Mouse (Mus musculus): ENCODE measurements around the gene Tspan18.
A peak's percentile ranks its signal among the peaks of the same experiment; 100 is the strongest.

Gene Tspan18

DNA sequence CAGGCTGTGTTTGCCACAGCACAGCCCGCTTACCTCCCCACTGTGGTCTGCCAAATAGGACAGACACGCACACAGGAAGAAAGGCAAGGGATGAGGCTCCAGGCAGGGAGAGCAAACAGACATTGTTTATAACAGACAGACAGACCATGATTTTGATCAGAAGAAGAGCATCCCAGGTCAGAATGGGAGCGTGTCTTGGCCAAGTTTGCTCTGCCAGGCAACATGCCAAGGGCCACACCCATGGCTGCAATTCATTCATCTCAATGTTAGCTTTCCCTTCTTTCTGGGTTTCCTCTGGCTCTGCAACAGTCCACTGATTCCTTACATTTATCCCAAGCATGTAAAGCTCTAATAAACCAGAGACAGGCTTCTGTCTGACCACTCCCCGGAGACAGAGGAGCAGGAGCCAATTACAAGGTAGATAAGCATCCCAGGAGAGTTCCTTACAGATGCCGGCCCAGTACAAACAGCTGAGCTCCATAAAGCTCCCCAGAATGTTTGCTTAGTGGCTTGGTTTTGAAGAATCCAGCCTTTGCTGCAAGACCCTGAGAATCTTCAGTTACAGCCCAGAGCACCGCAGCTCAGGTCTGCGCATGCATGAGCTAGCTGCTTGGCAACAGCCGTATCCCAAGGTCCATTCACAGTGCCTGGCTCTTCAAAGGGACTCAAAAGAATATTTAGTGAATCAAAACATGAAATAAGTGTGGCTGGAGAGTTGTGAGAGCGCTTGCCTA, 5.2 kb upstream of the Tspan18 start:
- DNase-seq (ENCODE audit: extremely low read depth, low read depth, low spot score), result no peak

DNA sequence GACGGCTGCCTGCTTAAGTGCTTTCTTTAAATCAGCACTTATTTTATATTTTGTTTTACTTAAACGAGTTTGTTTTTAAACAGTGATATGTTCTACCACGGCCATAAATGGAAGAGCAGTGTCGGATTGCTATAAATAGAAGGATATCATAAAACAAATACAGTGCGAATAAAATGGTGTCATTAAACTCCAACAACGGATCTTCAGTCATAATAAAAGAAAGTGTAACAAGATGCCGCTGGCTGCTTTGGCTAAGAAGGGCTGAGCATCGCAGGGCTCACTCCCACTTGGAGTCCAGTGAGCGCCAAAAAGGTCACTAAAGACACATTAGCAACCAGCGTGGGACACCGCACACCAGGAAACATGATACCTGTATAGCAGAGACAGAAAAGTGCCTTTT, 1.7 kb upstream of the Tspan18 start:
- no peak for DNase-seq (ENCODE audit: extremely low read depth, low read depth, low spot score)

GRCm38 (mm10) chr2:93333241-93333816, 976 bp downstream of the Tspan18 start:
- no peak for DNase-seq (ENCODE audit: extremely low read depth, low read depth, low spot score)

DNA sequence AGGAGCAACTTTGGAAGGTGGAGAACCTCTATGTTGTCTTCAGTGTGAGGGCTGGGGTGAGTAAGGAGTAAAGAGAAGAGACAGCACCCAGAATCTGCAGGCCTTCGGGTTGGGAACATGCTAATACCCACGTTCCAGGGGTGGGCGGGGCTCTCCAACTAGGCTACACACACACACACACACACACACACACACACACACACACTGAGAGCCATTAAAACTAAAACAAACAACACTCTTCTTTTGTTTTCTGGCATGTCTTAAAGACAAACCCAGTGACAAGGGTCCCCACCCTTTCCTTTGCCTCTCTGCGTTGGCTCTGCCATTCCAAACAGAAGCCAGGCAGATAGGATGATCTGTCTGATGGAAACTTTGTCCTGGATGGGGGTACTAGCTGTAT, 2.0 kb downstream of the Tspan18 start:
- no peak for DNase-seq (ENCODE audit: extremely low read depth, low read depth, low spot score)

DNA sequence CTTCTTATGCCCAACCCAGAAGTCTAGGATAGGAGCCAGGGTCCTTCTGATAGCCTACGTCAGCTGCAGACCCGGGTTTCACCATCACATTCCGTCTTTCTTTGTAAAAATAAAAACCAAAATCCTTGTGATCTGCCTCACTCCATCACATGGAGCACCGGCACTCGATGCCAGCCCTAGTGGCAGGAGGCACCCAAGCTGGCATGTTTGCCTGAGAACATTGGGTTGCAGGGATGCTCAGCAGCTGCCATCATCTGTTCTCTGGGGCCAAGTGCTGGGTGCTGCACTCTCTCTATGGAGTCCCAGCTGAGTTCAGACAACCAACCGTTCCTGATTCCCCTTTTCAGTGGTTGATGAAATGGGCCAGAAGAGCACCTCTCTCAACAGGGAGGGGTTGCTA, 3.2 kb downstream of the Tspan18 start:
- no peak for DNase-seq (ENCODE audit: extremely low read depth, low read depth, low spot score)

GRCm38 (mm10) chr2:93329120-93329519, 5.2 kb downstream of the Tspan18 start:
- DNase-seq (ENCODE audit: extremely low read depth, low read depth, low spot score), result no peak

DNA sequence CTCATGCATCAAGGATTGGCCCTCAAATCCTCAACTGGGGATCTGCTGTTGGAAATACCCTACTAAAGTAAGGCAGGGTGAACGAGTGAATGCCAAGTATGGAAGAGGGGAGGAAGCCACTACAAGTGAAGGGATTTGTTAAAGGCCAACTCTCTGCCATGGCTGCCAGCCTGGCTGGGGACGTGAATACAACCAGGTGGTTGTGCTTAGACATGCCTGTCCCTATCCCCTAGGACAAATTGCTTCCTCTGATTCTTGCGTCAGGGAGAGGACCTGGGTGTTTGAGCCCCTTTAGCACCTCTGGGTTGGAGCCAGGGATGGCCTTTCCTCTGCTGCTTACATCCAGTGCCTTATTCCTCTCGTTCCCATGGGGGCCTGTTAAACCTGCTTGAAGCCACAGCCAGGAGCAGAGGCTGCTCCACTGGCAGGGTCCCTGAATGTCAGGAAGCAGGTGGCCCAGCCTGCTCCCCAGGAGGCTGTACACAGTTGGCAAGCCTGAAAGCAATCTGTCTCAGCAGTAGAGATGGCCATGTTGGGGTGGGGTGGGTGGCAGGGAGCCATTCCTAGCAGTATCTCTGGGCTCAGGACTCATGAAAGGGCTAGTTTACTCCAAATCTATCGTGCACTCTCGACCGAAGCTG, 6.3 kb downstream of the Tspan18 start:
- peak; percentile 84 for DNase-seq (ENCODE audit: extremely low read depth, low read depth, low spot score)

- no peak for DNase-seq (ENCODE audit: extremely low read depth, low read depth, low spot score)
Measured at GRCm38 (mm10) chr2:93324681-93325080, 9.6 kb downstream of the Tspan18 start.

- DNase-seq (ENCODE audit: extremely low read depth, low read depth, low spot score), result no peak
Measured at GRCm38 (mm10) chr2:93321946-93322345, 12.4 kb downstream of the Tspan18 start.

DNA sequence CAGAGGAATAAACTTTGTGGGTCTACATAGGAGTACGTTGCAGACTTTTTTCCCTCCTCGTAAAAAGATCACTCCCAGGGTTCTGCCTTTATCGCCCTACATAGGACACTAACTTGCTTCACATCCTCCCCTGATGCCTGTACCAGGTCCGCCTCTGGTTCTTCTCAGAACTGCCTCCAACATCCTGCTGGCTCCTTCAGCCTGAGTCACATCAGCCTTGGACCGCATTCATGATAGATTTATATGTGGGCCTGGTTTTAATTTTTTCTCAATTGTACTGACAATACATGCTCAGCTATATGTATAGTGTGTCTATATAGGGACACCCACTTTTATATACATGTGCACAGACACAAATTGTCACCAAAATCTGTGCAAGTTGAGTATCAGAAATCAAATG, 14.0 kb downstream of the Tspan18 start:
- no peak for DNase-seq (ENCODE audit: extremely low read depth, low read depth, low spot score)

- no peak for DNase-seq (ENCODE audit: extremely low read depth, low read depth, low spot score)
Measured at GRCm38 (mm10) chr2:93319598-93319997, 14.7 kb downstream of the Tspan18 start.

DNA sequence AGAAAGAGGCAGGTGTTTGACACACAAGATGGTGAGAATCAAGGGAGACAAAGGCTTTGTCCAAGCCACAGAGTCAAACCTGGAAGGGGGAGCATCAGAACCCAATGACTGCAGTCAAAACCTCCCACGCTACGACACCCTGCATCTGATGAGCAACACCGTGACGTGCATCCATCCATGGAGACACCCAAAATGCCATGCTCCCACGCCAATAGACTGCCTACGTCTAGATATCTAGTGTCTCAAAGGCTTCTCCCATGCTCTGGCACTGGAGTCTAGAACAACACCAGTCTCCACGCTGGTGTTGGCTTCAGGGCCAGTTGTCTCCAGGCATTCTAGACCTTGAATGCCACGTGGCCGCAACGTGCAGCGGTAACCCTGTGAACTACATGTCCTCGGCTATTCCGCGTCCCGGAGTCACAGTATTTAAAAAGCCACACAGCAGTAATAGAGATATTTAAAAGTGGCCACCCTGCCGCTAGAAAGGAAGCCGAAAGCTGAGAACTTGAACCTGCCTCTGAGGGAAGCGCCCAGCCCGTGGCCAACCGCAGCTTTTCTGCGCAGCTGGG, 15.4 kb downstream of the Tspan18 start:
- no peak for DNase-seq (ENCODE audit: extremely low read depth, low read depth, low spot score)

DNA sequence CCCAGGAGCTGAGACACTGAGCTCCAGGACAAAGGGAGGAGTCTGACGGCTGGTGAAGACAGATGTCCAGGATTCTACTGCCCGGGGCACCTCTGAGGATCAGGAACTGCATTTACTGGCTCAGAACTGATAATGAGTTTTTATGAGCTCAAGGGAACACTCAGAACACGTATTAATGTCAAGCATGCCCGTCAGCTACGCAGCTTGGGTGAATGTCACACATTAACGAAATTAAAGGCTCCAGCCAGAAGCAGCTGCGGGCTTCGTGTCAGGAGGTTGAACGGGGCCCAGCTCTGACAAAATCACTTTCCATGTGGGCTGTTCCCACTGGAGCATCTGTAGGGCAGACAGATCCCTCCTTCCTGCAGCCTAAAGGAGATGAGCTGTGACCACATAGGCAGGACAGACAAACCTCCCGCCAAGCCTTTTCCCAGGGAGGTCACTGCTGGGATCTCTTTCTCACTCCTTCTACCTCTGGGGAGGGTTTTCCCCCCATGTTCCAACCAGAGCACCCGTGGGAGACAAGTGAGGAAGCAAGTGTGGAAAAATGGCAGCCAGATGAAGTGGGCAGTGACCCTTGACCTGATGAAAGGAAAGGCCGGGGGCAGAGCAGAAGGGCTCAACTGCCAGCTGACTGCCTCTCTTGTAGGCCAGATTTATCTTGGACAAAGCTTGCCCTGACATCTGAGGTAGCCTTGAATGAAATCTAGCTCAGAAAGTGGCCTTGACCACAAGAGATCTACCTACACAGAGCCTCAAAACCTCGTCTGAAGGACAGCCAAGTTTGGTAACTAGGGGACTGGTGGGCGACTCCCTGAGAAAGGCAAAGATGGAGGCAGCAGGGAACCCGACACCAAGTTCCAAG, 20.3 kb downstream of the Tspan18 start:
- DNase-seq (ENCODE audit: extremely low read depth, low read depth, low spot score), result no peak

- no peak for DNase-seq (ENCODE audit: extremely low read depth, low read depth, low spot score)
Measured at GRCm38 (mm10) chr2:93312458-93312857, 21.8 kb downstream of the Tspan18 start.

DNA sequence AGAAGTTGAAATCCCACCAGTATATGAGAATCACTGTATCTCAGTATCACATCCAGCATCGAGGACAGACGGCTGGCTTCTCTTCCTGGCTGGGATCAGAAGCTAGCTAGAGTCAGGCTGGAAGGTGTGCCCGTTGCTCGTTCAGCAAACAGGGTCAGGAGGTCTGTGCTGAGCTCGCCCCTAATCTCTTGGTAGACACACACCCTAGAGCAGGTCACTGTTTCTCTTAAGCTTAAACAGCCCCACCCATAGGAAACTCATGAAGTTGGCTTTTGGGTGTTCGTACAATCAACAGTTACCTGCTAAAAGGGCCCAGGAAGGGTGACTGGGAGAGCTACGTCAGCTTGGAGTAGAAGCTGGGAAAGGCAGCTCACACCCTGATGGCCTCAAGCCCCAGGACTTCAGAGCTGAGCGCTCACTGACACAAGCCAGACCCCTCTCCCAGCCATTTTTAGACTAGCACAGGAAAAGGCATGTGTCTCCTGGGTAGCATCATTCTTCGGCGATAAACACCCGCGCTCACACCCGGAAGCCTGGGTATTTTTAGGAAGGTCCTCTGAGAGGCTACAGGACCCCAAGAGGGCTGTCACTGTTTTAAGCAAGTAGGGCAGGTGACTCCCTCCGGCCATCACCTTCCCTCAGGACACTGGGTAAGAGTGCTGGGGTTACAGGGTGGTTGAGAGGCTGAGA, 24.4 kb downstream of the Tspan18 start:
- DNase-seq (ENCODE audit: extremely low read depth, low read depth, low spot score), result no peak

DNA sequence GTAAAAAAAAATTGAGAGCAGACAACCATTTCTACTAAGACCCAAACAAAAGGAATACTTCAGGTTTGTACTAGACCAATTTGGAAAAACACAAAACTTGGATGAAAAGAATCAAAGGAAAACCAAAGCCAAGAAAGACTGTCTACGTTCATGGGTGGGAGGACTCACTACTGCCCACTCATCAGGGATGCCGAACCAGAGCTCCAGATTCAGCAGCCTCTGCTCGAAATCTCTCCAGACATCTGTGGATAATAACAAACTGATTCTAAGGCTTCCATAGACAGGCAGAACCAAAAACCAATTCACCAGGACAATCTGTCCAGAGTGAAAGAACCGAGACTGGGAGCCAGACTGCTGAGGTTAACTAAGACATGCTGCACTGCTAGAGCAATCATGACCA, 27.4 kb downstream of the Tspan18 start:
- DNase-seq (ENCODE audit: extremely low read depth, low read depth, low spot score), result no peak

DNA sequence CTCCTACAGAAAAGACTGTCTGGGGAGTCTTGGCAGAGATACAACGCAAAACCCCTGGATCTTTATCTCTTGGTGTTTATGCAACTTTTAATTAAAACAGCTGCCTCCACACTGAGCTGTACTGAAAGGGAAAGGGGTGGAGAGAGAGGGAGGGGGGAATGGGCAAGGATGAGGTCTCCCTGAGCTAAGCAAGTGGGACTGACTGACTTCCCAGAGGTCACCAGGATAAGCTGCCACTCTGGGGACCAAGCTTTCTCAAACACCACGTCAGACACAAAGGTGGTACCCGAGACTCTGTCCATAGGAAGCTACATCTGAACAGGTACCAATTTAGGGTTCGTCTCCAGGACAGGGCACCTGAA, 30.1 kb downstream of the Tspan18 start:
- no peak for DNase-seq (ENCODE audit: extremely low read depth, low read depth, low spot score)

- DNase-seq (ENCODE audit: extremely low read depth, low read depth, low spot score), result no peak
Measured at GRCm38 (mm10) chr2:93303585-93304272, 30.6 kb downstream of the Tspan18 start.

- DNase-seq (ENCODE audit: extremely low read depth, low read depth, low spot score), result no peak
Measured at GRCm38 (mm10) chr2:93303260-93303584, 31.1 kb downstream of the Tspan18 start.

- no peak for DNase-seq (ENCODE audit: extremely low read depth, low read depth, low spot score)
Measured at GRCm38 (mm10) chr2:93297656-93298055, 36.6 kb downstream of the Tspan18 start.
